Mouse (Mus musculus): Measurements from ENCODE around the gene Gm10382.
"Not testable (repeated sequence)": the region's sequence is repeated elsewhere in the genome, so short reads cannot be mapped to it uniquely, and the experiment has no call there.

The Gm10382 gene

GRCm38 (mm10) chr5:125370950-125371693, 18.0 kb upstream of the Gm10382 start:
- DNase-seq (ENCODE audit: low read depth), result no peak

- no peak for DNase-seq (ENCODE audit: low read depth)
These were observed 17.1 kb upstream of the Gm10382 start for GRCm38 (mm10) chr5:125372027-125372426.

GRCm38 (mm10) chr5:125375871-125376270, 13.3 kb upstream of the Gm10382 start:
- no peak for DNase-seq (ENCODE audit: low read depth)

GRCm38 (mm10) chr5:125377214-125377613, 11.9 kb upstream of the Gm10382 start:
- DNase-seq (ENCODE audit: low read depth), result no peak

- DNase-seq (ENCODE audit: low read depth), result no peak
These were observed 10.2 kb upstream of the Gm10382 start for GRCm38 (mm10) chr5:125378919-125379318.

- no peak for DNase-seq (ENCODE audit: low read depth)
These were observed 7.0 kb upstream of the Gm10382 start for GRCm38 (mm10) chr5:125381954-125382672.

- no peak for DNase-seq (ENCODE audit: low read depth)
These were observed 6.2 kb upstream of the Gm10382 start for GRCm38 (mm10) chr5:125382673-125383558.

- DNase-seq (ENCODE audit: low read depth), result no peak
These were observed 5.3 kb upstream of the Gm10382 start for GRCm38 (mm10) chr5:125383637-125384420.

- no peak for DNase-seq (ENCODE audit: low read depth)
These were observed 4.5 kb upstream of the Gm10382 start for GRCm38 (mm10) chr5:125384512-125385214.

GRCm38 (mm10) chr5:125385215-125385940, 3.7 kb upstream of the Gm10382 start:
- DNase-seq (ENCODE audit: low read depth), result no peak

- DNase-seq (ENCODE audit: low read depth), result not testable (repeated sequence)
These were observed 1.8 kb upstream of the Gm10382 start for GRCm38 (mm10) chr5:125387295-125387694.

GRCm38 (mm10) chr5:125388358-125389092, 597 bp upstream of the Gm10382 start:
- DNase-seq (ENCODE audit: low read depth), result no peak

- DNase-seq (ENCODE audit: low read depth), result peak; percentile 92
These were observed 688 bp downstream of the Gm10382 start, which contains the start of gene Ubc for GRCm38 (mm10) chr5:125389579-125390441. Ubc (minus strand) TSS chr5:125390202.

- DNase-seq (ENCODE audit: low read depth), result no peak
These were observed 1.9 kb downstream of the Gm10382 start for GRCm38 (mm10) chr5:125390906-125391477.

GRCm38 (mm10) chr5:125391609-125392008, 2.5 kb downstream of the Gm10382 start:
- no peak for DNase-seq (ENCODE audit: low read depth)

GRCm38 (mm10) chr5:125392176-125392575, 3.1 kb downstream of the Gm10382 start:
- DNase-seq (ENCODE audit: low read depth), result not testable (repeated sequence)

GRCm38 (mm10) chr5:125392618-125392976, 3.5 kb downstream of the Gm10382 start:
- DNase-seq (ENCODE audit: low read depth), result no peak

GRCm38 (mm10) chr5:125392977-125393621, 4.0 kb downstream of the Gm10382 start:
- peak; percentile 96 for DNase-seq (ENCODE audit: low read depth)

All from c-Kit-positive CD71-positive TER-119-negative erythroid progenitor cells, embryonic 14.5 days (primary cell).